Mouse (Mus musculus) cerebellum, adult (tissue): ENCODE results near the gene Podn.
"Not testable (repeated sequence)": the region's sequence is repeated elsewhere in the genome, so short reads cannot be mapped to it uniquely, and the experiment has no call there.

Experiments
- ATAC-seq: cut with Nextera tagmentation; 2 replicates; pipeline ENCODE4 v1.9.2; 2017; ENCODE audit warnings: mild to moderate bottlenecking, moderate library complexity, mixed read lengths; ENCODE audit not compliant: insufficient number of reproducible peaks, low FRiP score, low TSS enrichment

The Podn gene

DNA sequence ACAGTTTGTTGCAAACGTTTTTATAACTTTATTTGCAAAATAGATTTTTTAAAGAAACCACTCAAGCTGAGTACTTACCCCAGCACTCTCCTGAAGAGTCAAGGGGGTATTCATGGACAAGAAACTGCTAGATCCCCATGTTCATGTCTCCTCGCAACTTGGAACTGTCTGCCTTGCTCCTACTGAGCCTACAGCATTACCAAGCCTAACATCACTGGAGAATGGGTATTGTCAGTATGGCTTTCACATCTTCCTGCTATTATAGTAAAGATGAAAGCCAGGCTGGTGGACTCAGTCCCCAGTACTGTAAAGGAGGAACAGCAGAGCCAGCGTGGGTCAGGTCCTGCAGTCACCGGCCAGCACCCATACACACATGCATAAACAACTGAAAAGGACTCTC, at the start of gene Podn:
Gene Podn, minus strand, starts transcription at position 101 of the 400 bp plus-strand sequence.
- ATAC-seq, result no peak

DNA sequence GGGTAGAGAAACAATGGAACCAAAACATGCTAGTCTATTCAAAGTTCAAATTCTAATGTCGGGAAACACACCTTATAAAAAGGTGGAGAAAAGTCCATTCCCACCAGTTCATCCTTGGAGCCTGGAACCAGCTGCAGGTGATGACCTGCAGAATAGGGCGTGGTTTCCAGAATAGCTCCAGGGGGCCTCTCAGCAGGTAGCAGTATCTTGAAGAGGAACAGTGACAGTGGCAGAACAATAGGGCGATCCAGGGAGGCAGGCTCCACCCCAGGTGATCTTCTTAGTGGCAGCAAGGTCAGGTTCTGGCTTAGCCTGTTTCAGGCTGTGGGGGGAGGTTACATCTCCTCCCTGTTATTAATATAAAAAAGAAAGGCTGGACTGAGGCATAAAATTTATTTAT, 49.3 kb upstream of the Podn start:
- not testable (repeated sequence) for ATAC-seq

DNA sequence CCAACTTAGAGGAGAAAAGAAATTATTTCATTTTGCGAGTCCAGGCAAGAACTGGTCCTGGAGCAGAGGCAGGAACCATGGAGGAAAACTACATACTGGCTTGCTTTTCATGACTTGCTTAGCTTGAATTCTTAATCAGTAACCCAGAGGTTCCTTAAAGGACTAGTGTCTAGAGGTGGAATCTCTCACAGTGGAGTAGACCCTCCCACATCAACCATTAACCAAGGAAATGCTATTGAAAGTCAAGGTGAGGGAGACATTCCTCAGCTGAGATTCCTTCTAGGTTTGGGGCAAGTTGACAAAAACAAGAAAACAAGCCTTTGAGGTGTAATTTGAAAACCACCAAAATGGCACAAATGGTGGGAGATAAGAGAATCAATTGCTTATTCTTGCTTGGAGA, 48.6 kb upstream of the Podn start, which contains the start of gene Scp2:
Gene Scp2, minus strand, starts transcription at position 119 of the 400 bp plus-strand sequence.
- ATAC-seq, result no peak

DNA sequence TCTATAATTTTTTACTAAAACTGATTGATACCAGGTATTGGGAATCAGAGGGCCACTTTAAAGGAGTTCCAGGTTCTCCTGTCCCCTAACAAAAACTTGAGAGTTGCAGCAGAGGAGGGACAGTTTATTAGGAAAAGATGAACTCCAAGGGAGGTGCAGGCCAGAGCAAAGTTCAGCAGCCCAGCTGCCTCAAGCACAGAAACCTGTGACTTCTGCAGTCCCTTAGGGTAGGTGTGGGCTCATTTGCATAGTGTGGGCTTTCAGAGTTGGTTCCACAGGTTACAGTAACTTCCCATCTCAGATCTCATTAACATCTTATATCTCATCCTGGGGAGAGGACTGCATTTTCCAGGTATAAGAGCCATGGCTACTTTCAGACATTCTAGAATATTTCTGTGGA, 47.5 kb upstream of the Podn start:
- no peak for ATAC-seq

DNA sequence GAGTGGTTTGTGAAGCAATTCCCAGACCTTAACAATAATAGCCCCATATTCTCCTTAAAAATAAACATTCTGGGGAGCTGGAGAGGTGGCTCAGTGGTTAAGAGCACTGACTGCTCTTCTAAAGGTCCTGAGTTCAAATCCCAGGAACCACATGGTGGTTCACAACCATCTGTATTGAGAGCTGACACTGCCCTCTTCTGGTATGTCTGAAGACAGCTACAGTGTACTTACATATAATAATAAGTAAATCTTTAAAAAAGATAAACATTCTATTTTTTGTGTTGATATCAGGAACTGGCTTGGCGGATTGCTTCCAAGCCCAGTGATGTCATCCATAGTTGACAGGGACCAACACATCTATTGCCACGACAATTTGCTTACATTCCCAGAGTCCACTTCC, 46.9 kb upstream of the Podn start:
- ATAC-seq, result not testable (repeated sequence)

DNA sequence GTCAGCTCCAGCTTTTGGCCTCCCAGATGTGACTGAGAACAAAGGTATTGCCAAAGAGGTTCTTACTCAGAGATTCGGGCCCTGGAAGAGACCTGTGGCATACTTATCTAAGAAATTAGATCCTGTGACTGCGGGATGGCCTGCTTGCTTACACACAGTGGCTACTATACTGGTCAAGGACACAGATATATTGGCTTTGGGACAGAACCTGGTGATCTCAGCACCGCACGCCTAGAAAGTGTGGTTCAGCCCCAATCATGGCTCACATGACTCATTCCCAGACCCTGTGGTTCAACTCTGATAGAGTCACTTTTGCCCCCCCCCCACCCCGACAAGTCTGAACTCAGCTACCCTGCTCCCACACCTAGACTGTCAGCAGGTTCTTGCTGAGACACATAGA, 40.7 kb upstream of the Podn start:
- no peak for ATAC-seq

DNA sequence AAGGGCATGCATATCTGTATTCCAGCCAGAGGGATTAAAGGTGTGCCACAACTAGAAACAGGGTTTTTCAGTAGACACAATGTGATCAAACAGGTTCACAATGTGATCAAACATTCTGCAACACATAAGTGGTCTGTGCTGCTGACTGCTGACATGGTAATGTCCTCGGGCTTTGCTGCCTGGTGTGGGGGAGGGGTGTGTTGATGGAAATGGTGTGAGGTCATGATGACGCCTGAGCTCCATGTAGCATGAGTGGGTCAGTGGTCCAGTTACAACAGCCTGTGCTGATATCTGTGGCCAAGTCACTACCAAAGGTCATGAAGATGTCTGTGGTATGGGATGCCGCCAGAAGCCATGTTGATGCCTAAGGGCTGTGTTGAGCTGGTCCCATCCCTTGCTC, 34.2 kb upstream of the Podn start:
- ATAC-seq, result no peak

DNA sequence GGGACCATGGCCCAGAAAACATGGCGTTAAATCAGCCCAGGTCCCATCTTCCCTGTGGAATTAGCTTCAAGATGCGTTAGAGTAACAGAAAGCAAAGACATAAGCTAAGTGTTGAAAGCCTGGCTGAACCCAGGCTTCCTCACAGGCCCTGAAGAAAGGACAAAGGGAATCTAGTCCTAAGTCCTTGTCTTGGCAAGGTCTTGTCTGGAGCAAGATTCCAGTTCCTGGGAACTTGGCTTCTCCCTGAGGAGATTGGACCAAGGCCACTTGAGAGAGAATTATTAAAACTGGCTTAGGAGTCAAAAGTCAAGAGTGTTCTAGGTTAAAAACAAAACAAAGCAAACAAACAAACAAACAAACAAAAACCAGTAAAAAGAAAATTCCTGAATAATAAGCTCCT, 32.1 kb upstream of the Podn start:
- no peak for ATAC-seq

DNA sequence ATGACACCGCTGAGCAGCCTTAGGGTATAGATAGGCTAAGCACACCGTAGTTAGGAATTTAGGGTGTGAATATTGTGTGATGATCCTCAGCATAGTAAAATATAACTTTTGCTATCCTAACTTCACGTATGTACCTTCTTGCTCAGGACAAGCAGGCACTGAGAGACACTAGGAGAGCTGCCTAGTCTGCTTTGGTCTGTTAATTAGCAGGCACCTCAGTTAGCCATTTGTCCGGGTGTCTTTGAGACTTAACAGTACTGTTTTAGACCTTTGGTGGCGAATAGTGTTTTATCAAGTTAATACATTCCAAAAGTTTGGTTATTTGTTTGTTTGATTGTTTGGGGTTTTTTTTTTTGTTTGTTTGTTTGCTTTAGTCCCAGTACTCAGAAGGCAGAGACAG, 31.3 kb upstream of the Podn start:
- ATAC-seq, result no peak

DNA sequence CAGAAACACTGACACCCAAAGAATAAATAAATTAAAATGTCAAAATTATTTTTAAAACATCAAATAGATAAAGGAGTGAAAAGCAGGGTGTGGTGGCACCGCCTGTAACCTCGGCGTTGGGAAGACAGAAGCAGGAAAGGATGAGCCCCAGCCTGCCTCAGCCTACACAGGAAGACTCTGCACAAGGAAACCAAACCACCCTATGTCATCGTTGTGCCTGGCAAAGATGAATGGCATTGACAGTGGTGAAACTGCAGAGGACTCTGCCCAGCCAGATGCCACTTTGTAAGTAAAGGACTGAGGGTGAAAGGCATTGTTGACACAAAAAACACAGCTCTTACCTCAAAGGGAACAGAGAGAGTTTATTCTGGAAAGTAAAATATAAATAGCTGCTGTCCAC, 30.0 kb upstream of the Podn start:
- ATAC-seq, result no peak

DNA sequence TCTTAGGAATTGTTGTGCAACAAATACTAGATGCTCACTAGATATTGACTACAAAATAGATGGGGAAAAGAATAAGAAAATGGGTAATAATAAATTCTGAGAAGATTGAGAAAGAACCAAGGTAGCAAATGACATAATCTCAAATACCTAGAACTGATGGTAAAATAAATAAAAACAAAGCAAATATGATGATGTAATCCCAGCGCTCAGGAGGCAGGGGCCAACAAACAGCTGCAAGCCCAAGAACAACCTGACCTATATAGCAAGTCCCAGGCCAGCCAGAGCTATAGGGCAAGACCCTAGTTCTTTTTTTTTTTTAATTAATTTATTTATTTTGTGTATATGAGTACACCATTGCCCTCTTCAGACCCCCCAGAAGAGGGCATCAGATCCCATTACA, 27.9 kb upstream of the Podn start:
- ATAC-seq, result no peak

DNA sequence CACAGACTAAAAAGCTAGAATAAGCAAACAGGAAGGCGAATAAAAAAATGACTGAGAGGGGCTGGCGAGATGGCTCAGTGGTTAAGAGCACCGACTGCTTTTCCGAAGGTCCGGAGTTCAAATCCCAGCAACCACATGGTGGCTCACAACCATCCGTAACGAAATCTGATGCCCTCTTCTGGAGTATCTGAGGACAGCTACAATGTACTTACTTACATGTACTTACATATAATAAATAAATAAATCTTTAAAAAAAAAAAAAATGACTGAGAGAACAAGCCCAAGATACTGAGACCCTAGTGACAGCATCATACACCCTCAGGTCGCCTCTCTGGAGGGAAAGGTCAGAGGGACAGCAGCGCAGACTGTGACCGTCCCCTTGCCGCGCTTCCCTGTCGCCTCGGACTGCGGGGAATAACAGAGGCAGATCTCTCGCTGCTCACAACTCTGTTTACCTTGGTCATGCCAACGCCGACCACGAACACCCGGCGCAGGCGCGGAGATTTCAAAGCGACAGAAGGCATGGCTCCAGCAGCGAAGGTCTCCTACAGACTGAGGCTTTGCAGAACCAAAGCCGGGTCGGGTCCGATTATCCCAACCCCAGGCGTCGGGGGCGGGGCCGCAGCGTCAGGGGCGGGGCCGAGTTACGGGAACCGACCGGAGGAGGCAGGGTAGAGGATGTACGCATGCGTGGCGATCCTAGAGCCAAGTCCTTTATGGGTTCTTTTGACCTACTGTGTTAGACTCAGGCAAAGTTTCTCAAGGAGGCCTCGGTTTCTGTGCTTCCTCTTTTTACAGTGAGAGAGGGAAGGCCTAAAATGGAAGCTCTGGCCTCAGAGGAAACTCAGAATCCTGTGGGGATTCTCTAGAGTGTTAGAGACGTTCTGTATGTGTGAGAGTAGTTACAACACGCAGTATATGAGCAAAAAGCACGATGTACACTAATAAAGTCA, 22.0 kb upstream of the Podn start:
- ATAC-seq, result peak; percentile 96

DNA sequence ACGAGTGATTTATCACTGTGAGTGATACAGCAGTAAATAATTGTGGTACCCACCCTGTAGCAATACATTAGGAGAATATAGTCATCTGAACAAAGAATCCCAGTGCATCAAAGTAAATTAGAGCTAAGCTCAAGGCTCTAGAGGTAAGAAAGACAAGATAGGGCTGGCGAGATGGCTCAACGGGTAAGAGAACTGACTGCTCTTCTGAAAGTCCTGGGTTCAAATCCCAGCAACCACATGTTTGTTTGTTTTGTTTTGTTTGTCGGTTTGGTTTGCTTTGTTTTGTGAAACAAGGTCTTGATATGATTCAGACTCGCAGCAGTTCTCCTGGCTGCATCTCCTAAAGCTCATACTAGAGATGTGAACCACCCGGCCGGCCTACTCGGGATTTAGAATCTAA, 21.2 kb upstream of the Podn start:
- ATAC-seq, result no peak

DNA sequence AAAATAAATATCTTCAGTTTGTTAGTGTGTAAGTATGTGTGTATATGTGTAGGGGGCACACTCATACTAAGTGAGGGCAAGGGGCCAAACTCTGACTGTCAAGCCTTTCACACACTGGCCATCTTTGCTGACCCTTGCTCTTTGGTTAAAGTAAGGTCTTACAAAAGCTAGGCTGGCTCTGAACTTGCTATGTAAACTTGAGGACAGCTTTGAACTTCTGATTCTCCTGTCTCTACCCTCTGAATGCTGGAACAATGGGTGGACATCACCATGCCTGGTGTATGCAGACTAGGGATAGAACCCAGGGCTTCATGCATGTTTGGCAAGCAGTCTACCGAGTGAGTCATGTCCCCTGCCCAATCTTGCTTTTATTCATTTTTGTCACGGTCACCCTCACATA, 20.2 kb upstream of the Podn start:
- ATAC-seq, result no peak

DNA sequence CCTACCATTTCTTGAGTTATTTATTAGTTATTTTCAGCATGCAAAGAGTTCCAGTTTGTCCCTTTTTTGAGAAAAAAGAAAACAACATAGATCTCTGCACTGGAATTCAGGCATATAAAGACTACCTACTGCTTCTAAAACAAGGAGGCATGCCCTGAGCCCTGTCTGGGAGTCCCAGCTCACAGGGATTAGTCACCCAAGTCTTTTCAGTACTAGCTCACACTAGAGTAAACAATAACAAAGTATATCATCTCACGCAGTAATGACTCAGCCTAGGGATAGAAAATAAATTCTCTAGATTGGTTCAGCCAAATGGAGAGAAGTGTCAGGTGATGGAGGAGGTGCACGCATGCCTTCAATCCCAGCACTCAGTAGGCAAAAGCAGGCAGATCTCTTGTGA, 14.5 kb upstream of the Podn start:
- ATAC-seq, result no peak

DNA sequence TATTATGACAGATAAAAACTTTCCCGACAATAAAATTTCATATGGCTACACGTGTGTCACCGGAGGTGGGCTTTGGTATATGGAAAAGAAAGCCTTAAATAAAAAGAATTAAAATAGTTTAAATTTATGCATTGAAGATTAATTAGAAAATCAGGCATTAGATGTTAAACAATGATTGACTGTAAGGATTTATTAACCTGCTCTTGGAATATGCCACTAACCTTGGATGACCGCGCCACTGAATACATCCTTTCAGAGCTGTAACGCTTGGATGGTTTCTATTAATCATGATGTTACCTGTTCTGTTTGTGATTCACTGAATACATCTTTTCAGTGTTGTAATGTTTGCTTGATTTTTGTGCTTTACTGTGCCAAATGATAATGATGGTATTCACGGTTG, 13.5 kb upstream of the Podn start:
- no peak for ATAC-seq

DNA sequence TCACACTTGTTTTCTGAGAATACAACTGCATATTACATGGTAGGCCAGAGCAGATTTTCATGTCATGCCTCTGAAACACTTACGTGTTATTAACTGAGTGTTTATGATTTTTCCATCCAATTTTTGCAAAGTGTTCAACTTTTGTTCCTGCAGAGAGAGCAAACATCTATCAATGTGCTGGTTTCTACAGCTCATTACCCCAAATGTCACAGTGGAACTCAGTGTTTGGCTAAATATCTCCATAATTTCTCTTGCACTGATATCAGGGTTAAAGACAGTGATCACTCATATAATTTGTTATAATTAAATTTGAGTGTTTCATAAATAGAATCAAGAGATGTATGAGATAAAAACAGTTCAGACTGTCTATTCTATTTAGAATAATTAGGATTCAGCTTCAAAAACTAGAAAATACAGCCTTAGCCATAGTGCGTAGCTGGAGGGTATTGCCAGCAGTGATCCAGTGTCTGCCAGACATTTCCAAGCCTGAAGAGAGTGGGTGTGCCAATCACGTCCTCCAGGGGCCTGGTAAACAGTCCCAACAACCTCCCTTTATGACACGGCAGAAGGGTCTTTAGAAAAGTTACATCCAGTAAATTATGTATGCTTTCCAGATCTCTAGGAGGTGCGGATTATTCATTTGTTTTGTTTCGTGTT, 3.4 kb downstream of the Podn start:
- ATAC-seq, result no peak

DNA sequence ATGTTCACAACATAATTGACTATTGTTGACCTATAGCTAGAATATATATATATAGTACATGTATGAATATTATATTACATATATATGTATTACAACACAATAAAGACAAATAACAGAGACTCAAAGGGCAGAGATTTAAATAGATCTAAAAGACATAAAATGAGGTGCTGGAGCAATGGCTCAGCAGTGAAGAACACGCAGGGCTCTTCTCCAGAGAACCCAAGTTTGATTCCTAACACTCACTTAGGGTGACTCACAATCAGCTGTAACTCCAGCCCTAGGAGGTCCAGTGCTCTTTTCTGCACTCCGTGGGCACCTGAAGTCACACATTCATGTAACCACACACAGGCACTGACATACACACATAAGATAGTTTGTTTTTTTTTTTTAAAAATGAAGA, 12.3 kb downstream of the Podn start:
- no peak for ATAC-seq

DNA sequence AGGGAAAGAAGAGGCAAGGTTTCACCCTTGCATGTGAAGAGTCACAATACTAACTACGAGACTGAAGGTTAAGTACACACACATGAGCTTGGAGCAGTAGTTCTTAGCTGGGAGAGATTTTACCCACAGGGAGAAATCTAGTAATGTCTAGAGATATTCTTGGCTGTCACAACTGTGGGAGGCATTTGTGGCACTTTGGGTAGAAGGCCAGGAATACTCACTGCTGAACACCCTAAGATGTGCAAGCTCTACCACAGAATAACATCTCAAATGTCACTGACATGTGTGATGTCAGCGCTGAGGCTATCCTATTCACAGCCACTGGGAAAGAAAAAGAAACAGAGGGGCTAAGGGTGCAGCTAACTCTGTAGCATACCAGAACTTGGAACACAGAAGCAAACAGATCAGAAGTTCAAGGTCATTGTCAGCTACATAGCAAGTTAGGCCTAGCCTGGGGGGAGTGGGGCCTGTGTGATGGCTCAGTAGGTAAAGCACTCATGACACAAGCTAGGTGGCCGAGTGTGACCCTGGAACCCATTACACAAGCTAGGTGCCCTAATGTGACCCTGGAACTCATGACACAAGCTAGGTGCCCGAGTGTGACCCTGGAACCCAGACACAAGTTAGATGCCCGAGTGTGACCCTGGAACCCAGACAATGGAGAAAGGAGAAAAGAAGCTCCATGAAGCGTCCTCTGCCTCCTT, 13.1 kb downstream of the Podn start:
- no peak for ATAC-seq

DNA sequence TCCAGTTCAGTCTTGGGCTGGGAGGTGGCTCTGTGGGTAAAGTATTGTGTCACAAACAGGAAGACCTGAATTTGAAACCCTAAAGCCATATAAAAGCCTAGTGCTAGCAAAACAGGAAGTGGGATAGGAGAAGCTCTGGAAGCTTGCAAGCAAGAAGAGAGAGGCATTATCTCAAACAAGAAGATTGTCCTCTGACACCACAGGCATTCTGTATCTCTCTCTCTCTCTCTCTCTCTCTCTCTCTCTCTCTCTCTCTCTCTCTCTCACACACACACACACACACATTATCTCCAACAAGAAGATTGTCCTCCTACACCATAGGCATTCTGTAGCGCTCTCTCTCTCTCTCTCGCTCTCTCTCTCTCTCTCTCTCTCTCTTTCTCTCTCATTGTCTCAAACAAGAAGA, 13.8 kb downstream of the Podn start:
- ATAC-seq, result no peak

DNA sequence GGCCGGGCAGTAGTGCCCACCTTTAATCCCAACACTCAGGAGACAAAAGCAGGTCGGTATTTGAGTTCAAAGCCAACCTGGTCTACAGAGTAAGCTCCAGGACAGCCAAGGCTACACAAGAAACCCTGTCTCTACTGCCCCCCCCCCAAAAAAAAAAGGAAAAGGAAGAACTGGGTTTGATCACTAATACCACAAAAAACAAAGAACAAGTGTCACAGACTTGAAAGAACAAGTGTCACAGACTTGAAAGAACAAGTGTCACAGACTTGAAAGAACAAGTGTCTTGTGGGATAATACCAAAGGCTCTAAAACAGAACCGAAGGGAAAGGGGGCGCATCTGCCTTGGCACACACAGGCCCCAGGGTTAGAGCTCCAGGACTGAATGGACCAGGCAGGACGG, 15.4 kb downstream of the Podn start:
- ATAC-seq, result no peak
